10 mouse cellular contexts compared by ENCODE assay signal in the genomic region with DNA sequence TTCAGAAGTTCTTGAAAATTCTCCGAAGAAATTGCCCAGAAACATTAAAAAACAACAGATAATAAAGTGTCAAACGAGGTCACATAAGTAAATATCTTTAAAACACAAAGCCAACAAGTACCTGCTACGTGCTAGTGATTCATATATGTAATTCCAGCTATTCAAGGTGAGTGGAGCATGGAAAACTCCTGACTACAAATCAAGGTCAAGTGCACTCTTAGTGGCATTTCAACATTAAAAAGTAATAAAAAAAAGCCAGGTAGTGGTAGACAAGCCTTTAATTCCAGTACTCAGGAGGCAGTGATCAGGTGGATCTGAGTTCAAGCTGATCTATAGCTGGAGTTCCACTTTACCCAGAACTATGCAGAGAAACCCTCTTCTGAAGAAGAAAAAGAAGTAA. TPM values are rescaled to one million over a fixed set of nuclear protein-coding genes. Genes with fewer than 3 reads are reported as not detected.
DNase-seq lines count a peak whose midpoint lies in the region; ATAC-seq and TF ChIP-seq lines count a peak whose summit lies in the region.
"Had no signal": no experiment of that assay in that cellular context is flagged by ENCODE, and none has a peak within 500 bp of the region (broad histone marks: within the 10 kb centered on the region; RNA-seq: fewer than 3 reads in every experiment).

No protein-coding gene starts in this region.

- H3K36me3 ChIP-seq in kidney, adult 2 months (ENCODE audit: control insufficient read depth, insufficient read depth, low read length) = no peaks in the 10 kb centered on the region
- H3K36me3 ChIP-seq in MEL (ENCODE audit: control insufficient read depth in 1 of 2, insufficient read depth in 2 of 2, low read length in 2 of 2) = peaks cover 0 to 46% of the 10 kb centered on the region in 2 experiments; a peak in 2 of 4 replicates
- H3K36me3 ChIP-seq in forebrain, embryonic 13.5 days (ENCODE audit: poor library complexity, severe bottlenecking) = no peaks in the 10 kb centered on the region
- H3K36me3 ChIP-seq in liver, postnatal 0 days (replicated peaks; ENCODE audit: insufficient read depth, low read length) = no peaks in the 10 kb centered on the region
- H3K36me3 ChIP-seq: neural tube, embryonic 12.5 days had no signal

- no peaks in the 10 kb centered on the region for H3K27me3 ChIP-seq in kidney, adult 2 months (replicated peaks; ENCODE audit: control insufficient read depth, insufficient read depth, low read length)
- no peaks in the 10 kb centered on the region for H3K27me3 ChIP-seq in MEL (ENCODE audit: control insufficient read depth in 1 of 2, insufficient read depth in 2 of 2, low read length in 2 of 2)
- H3K27me3 ChIP-seq in forebrain, embryonic 13.5 days = no peaks in the 10 kb centered on the region
- H3K27me3 ChIP-seq in liver, postnatal 0 days (ENCODE audit: insufficient read depth, low read length) = no peaks in the 10 kb centered on the region
- H3K27me3 ChIP-seq: neural tube, embryonic 12.5 days had no signal

- H3K79me2 ChIP-seq in MEL (ENCODE audit: control insufficient read depth, insufficient read depth, low read length, poor library complexity) = peaks cover 8% of the 10 kb centered on the region

- WGBS in kidney, adult 2 months = 53% methylated on average over 3 of the region's 3 CpGs
- 80% methylated on average over 3 of the region's 3 CpGs for WGBS in forebrain, embryonic 13.5 days
- 71% methylated on average over 3 of the region's 3 CpGs for WGBS in liver, postnatal 0 days (ENCODE audit: insufficient replicate concordance)

- TF ChIP-seq POLR2A in kidney, adult 2 months (IDR thresholded peaks at IDR 0.05; ENCODE audit: low read depth, low read length) = no peak
- no peak for TF ChIP-seq POLR2A in MEL (IDR thresholded peaks at IDR 0.05; ENCODE audit: control insufficient read depth in 1 of 2, insufficient read depth in 1 of 2, low read depth in 1 of 2, low read length in 2 of 2, poor library complexity in 1 of 2)

- no peak for TF ChIP-seq EP300 in MEL (IDR thresholded peaks at IDR 0.05; ENCODE audit: low read depth in 1 of 2, low read length in 2 of 2)
- no peak for TF ChIP-seq EP300 in liver, postnatal 0 days (IDR thresholded peaks at IDR 0.05; ENCODE audit: low read depth)

- no peak for TF ChIP-seq CTCF in kidney, adult 2 months (conservative IDR thresholded peaks at IDR 0.05; ENCODE audit: insufficient read depth, insufficient read length, low read depth, low read length)
- no peak for TF ChIP-seq CTCF in MEL (IDR thresholded peaks at IDR 0.05 in 2 of 3, conservative IDR thresholded peaks at IDR 0.05 in 1 of 3; ENCODE audit: control insufficient read depth in 1 of 3, insufficient read depth in 1 of 3, low read depth in 2 of 3, low read length in 3 of 3, poor library complexity in 1 of 3, severe bottlenecking in 1 of 3)
- no peak for TF ChIP-seq CTCF in liver, postnatal 0 days (IDR thresholded peaks at IDR 0.05; ENCODE audit: low read depth)

- peak; percentile 11 for DNase-seq in kidney, adult 2 months
- DNase-seq in kidney, adult 9 months = no peak
- DNase-seq in MEL (ENCODE audit: low read depth, low spot score) = no peak
- no peak for DNase-seq in liver, postnatal 0 days
- DNase-seq in adrenal gland, adult 8-10 months = no peak
- no peak for DNase-seq in ovary, postnatal 36 days (ENCODE audit: low spot score)
- DNase-seq: layer of hippocampus, adult 9-11 months had no signal

- peak overlapping the region; percentile 73; the same call in 1 of the 2 replicates for H3K4me2 ChIP-seq in forebrain, embryonic 13.5 days
- peak overlapping the region; percentile 75 for H3K4me2 ChIP-seq in liver, postnatal 0 days (ENCODE audit: low read depth, low read length)

- peak overlapping the region; percentile 72; the same call in 1 of the 2 replicates for H3K9ac ChIP-seq in MEL (ENCODE audit: control insufficient read depth, low read depth, low read length, poor library complexity, severe bottlenecking)
- no peak overlapping the region for H3K9ac ChIP-seq in forebrain, embryonic 13.5 days
- H3K9ac ChIP-seq in liver, postnatal 0 days (replicated peaks) = peak overlapping the region; percentile 89

- H3K4me1 ChIP-seq in kidney, adult 2 months (ENCODE audit: control insufficient read depth, insufficient read depth, low read length) = peaks cover 9% of the 10 kb centered on the region
- H3K4me1 ChIP-seq in MEL (ENCODE audit: control insufficient read depth in 1 of 2, insufficient read depth in 2 of 2, low read length in 2 of 2) = peaks cover 26 to 30% of the 10 kb centered on the region in 2 experiments
- peaks cover 19% of the 10 kb centered on the region for H3K4me1 ChIP-seq in forebrain, embryonic 13.5 days
- H3K4me1 ChIP-seq in liver, postnatal 0 days (ENCODE audit: insufficient read depth) = peaks cover 43% of the 10 kb centered on the region

- no peaks in the 10 kb centered on the region for H3K9me3 ChIP-seq in MEL (replicated peaks; ENCODE audit: insufficient read depth, low read length)
- no peaks in the 10 kb centered on the region for H3K9me3 ChIP-seq in forebrain, embryonic 13.5 days (replicated peaks)
- no peaks in the 10 kb centered on the region for H3K9me3 ChIP-seq in liver, postnatal 0 days (ENCODE audit: low read length)
- H3K9me3 ChIP-seq: G1E; neural tube, embryonic 12.5 days had no signal

- no peak overlapping the region for H3K4me3 ChIP-seq in kidney, adult 2 months (ENCODE audit: insufficient read depth, low read depth, low read length)
- H3K4me3 ChIP-seq in MEL (ENCODE audit: control insufficient read depth in 1 of 2, insufficient read depth in 1 of 2, low read depth in 2 of 2, low read length in 2 of 2) = peak overlapping the region; percentile 26 to 87; a peak in 3 of 4 replicates
- peak overlapping the region; percentile 73; the same call in 1 of the 2 replicates for H3K4me3 ChIP-seq in forebrain, embryonic 13.5 days
- H3K4me3 ChIP-seq in liver, postnatal 0 days (ENCODE audit: low read depth, low read length) = peak overlapping the region; percentile 67

- ATAC-seq in forebrain, embryonic 13.5 days = no peak
- no peak for ATAC-seq in liver, postnatal 0 days

- H3K27ac ChIP-seq in kidney, adult 2 months (ENCODE audit: insufficient read depth, low read depth, low read length) = peak overlapping the region; percentile 38; the same call in 1 of the 2 replicates
- peak overlapping the region; percentile 24; the same call in 1 of the 2 replicates for H3K27ac ChIP-seq in MEL (ENCODE audit: control insufficient read depth, low read depth, low read length)
- H3K27ac ChIP-seq in forebrain, embryonic 13.5 days = no peak overlapping the region
- H3K27ac ChIP-seq in liver, postnatal 0 days (ENCODE audit: low read depth) = no peak overlapping the region
- H3K27ac ChIP-seq: neural tube, embryonic 12.5 days had no signal

- no peak for TF ChIP-seq RAD21 in MEL (IDR thresholded peaks at IDR 0.05; ENCODE audit: low read depth, low read length)

TF ChIP-seq in MEL, 35 proteins besides CTCF, POLR2A, EP300 and RAD21:
- TF ChIP-seq ZMIZ1 (IDR thresholded peaks at IDR 0.05; ENCODE audit: low read depth, low read length) (no peak), TAL1 (IDR thresholded peaks at IDR 0.05; ENCODE audit: low read length) (no peak), HCFC1 (IDR thresholded peaks at IDR 0.05; ENCODE audit: low read depth, low read length) (no peak), CHD2 (IDR thresholded peaks at IDR 0.05; ENCODE audit: low read length) (no peak), ELF1 (IDR thresholded peaks at IDR 0.05; ENCODE audit: low read depth, low read length) (no peak), GATA1 (IDR thresholded peaks at IDR 0.05; ENCODE audit: low read depth, low read length) (no peak), RCOR1 (IDR thresholded peaks at IDR 0.05; ENCODE audit: low read depth, low read length) (no peak), KAT2A (conservative IDR thresholded peaks at IDR 0.05; ENCODE audit: low read depth, low read length) (no peak), MAZ (IDR thresholded peaks at IDR 0.05; ENCODE audit: low read depth, low read length) (no peak), SMC3 (IDR thresholded peaks at IDR 0.05; ENCODE audit: low read depth, low read length) (no peak)

RNA-seq across cellular contexts. Expression of gene Ngly1, which starts 0.9 kb away (rescaled TPM):
- polyA plus RNA-seq in kidney, adult 2 months (2012; rRNA removed) = 40.2 and 51.3 TPM in 2 replicates
- 17.9 and 26.7 TPM in 2 replicates for total RNA-seq in MEL (2012; rRNA removed)
- 10 to 100 TPM in 1 of 2 experiments, not detected in 1; 28.7 TPM for polyA plus RNA-seq in MEL (2012; ENCODE audit: insufficient read depth in 1 of 2, insufficient read length in 2 of 2, low read depth in 1 of 2, low replicate concordance in 2 of 2, missing spikeins in 1 of 2)
- 26.9 and 30.6 TPM in 2 replicates for polyA plus RNA-seq in forebrain, embryonic 13.5 days (2015; fragmentation: Nextera tagmentation; extraction: Ambion mirVana)
- polyA plus RNA-seq in liver, postnatal 0 days (2015; fragmentation: Nextera tagmentation; extraction: Ambion mirVana) = 19.9 and 20.0 TPM in 2 replicates
- 10 to 100 TPM; 45.5 to 57.0 (median 50.4) TPM for total RNA-seq in adrenal gland, adult 8-10 months (2022)

RNA-seq across cellular contexts. Expression of gene Oxsm, which starts 1.5 kb away (rescaled TPM):
- polyA plus RNA-seq in kidney, adult 2 months (2012; rRNA removed) = 16.6 and 18.7 TPM in 2 replicates
- total RNA-seq in MEL (2012; rRNA removed) = 5.4 and 6.4 TPM in 2 replicates
- polyA plus RNA-seq in MEL (2012; ENCODE audit: insufficient read depth in 1 of 2, insufficient read length in 2 of 2, low read depth in 1 of 2, low replicate concordance in 2 of 2, missing spikeins in 1 of 2) = 1 to 10 TPM in 1 of 2 experiments, not detected in 1; 8.9 TPM
- polyA plus RNA-seq in forebrain, embryonic 13.5 days (2015; fragmentation: Nextera tagmentation; extraction: Ambion mirVana) = 1.6 and 2.1 TPM in 2 replicates
- 2.9 and 3.2 TPM in 2 replicates for polyA plus RNA-seq in liver, postnatal 0 days (2015; fragmentation: Nextera tagmentation; extraction: Ambion mirVana)
- total RNA-seq in adrenal gland, adult 8-10 months (2022) = 10 to 100 TPM; 20.9 to 26.6 (median 23.5) TPM

Comparison
In these comparisons a context has a peak if more than half of its experiments do, and no peak if none do; other contexts are left out.
1. H3K27ac ChIP-seq: peak in kidney, adult 2 months (single experiment) and MEL (single experiment); none in forebrain, embryonic 13.5 days (single experiment) and liver, postnatal 0 days (single experiment).